Mouse (Mus musculus): Measurements from ENCODE around the gene Naaa. TPM values are rescaled to one million over a fixed set of nuclear protein-coding genes. Genes with fewer than 3 reads are reported as not detected.

Naaa gene
- polyA plus RNA-seq, 1 experiment from 2014 or later: 25.1 TPM

DNA sequence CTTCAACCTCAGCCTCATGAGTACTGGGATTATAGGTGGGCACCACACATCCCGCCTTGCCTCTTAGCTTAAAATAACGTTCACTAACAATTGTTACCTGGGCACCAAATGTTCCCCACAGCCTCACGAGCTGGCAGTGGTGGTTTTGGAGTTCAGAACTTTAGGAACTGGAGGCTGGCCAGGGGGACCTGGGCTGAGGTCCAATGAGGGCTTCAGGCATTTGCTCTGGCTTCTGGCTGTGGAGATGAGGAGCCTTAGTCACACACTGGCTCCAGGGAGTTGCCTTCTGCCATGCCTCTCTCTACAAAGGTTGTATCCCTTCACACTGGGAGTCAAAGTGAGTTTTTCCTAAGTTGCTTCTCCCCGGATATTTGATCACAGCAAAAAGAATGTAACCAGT, 4.6 kb upstream of the Naaa start:
- Histone ChIP-seq H3K4me1 (replicated peaks; ENCODE audit: control insufficient read depth, insufficient read depth, low read length) (peaks cover 6% of the 10 kb centered on the region), H3K27me3 (ENCODE audit: control insufficient read depth, insufficient read depth, low read length) (no peaks in the 10 kb centered on the region), H3K4me3 (replicated peaks; ENCODE audit: low read length) (no peak overlapping the region), H3K9ac (no peak overlapping the region), H3K36me3 (replicated peaks; ENCODE audit: control insufficient read depth, insufficient read depth) (peaks cover 28% of the 10 kb centered on the region), H3K27ac (no peak overlapping the region), H3K9me3 (ENCODE audit: control insufficient read depth, low read length) (no peaks in the 10 kb centered on the region), H3K4me2 (replicated peaks) (no peak overlapping the region)
- ATAC-seq (ENCODE audit: low FRiP score): no peak
- WGBS: 75% methylated on average over 4 of the region's 4 CpGs
- DNase-seq (ENCODE audit: low spot score): no peak

DNA sequence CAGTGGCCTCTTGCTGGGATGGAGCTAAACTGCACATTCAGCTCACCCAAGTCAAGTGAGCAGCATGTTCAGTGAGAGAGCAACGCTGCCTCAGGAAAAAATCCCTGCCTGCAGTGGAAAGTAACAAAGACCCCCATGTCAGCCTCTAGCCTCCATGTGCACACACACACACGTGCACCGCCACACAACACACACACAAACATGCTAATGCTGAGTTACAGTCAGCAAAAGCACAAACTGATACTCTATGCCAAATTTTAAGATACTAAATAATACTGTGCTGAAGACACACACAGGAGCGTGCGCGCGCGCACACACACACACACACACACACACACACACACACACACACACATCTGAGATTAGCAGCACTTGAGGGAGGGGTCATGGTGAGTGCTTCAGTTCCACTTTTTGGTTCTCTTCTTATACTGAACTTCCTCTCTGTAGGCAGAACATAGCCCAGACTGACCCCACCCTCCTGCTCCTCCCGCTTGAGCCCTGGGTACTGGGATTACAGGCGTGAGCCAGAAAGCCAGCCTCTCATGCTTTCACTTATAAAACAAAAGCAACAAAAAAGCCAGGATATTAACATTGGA, 1.1 kb upstream of the Naaa start:
- 81% methylated on average over 10 of the region's 10 CpGs for WGBS
- ATAC-seq (ENCODE audit: low FRiP score) (no peak), DNase-seq (ENCODE audit: low spot score) (no peak)
- Histone ChIP-seq H3K9me3 (ENCODE audit: control insufficient read depth, low read length) (no peaks in the 10 kb centered on the region), H3K4me2 (replicated peaks) (no peak overlapping the region), H3K4me3 (replicated peaks; ENCODE audit: low read length) (no peak overlapping the region), H3K4me1 (replicated peaks; ENCODE audit: control insufficient read depth, insufficient read depth, low read length) (peaks cover 6% of the 10 kb centered on the region), H3K27me3 (ENCODE audit: control insufficient read depth, insufficient read depth, low read length) (no peaks in the 10 kb centered on the region), H3K27ac (no peak overlapping the region), H3K9ac (0 out of 2 replicates have a peak overlapping the region, but pooled peaks have one; percentile 63), H3K36me3 (replicated peaks; ENCODE audit: control insufficient read depth, insufficient read depth) (0 out of 2 replicates have a peak, but pooled peaks cover 3% of the 10 kb centered on the region)

DNA sequence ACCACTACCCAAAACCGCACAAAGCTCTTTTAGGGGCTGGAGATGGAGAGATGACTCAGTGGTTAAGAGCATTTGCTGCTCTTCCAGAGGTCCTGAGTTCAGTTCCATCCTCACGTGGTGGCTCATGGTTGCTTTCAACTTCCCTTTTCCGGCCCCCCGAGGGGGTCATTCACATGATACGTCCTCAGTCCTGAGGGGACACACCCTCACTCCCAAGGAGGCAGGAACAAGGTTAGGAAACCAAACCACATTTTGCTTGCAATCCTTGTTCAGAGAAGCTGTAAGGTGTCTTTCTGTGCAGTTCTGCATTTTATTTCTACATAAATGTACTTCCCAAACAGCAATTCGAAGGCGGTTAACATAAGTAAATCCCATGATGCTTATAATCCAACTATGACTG, 7.5 kb downstream of the Naaa start:
- no peaks in the 10 kb centered on the region for H3K9me3 ChIP-seq (ENCODE audit: control insufficient read depth, low read length)
- H3K27me3 ChIP-seq (ENCODE audit: control insufficient read depth, insufficient read depth, low read length): no peaks in the 10 kb centered on the region
- no peak overlapping the region for H3K4me2 ChIP-seq (replicated peaks)
- H3K36me3 ChIP-seq (replicated peaks; ENCODE audit: control insufficient read depth, insufficient read depth): no peaks in the 10 kb centered on the region
- ATAC-seq (ENCODE audit: low FRiP score) (no peak), DNase-seq (ENCODE audit: low spot score) (no peak)
- no peak overlapping the region for H3K9ac ChIP-seq
- no peak overlapping the region for H3K4me3 ChIP-seq (replicated peaks; ENCODE audit: low read length)
- 85% methylated on average over 7 of the region's 7 CpGs for WGBS
- H3K27ac ChIP-seq: no peak overlapping the region
- no peaks in the 10 kb centered on the region for H3K4me1 ChIP-seq (replicated peaks; ENCODE audit: control insufficient read depth, insufficient read depth, low read length)

DNA sequence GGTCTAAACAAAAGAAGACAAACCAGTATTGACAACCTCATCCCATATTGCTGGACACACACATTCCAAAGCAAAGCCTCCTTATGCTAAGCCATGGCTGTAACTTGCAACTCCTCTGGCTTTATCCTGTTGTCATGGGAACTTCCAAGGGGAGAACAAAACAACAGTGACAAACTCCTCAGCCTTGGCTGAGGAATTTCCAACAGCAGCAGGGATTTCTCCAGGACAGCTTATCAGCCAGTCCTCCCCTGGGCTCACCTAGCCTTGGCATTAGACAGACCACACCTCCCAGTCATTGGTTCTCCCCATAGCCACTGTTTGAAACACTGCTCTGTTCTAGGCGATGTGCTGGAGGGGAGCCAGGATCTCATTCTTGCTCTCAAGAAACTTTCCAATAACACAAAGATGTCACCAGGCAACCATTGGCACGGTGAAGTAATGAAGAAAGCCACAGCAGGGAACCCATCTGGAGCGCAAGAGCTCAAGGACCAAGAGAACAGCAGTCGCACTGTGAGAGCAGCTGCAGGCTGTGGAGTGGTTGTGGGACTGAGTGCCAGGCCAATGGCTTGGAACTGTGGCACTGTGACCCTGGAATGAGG, 14.1 kb downstream of the Naaa start:
- Histone ChIP-seq H3K4me3 (replicated peaks; ENCODE audit: low read length) (no peak overlapping the region), H3K9me3 (ENCODE audit: control insufficient read depth, low read length) (no peaks in the 10 kb centered on the region), H3K36me3 (replicated peaks; ENCODE audit: control insufficient read depth, insufficient read depth) (no peaks in the 10 kb centered on the region), H3K9ac (no peak overlapping the region), H3K4me1 (replicated peaks; ENCODE audit: control insufficient read depth, insufficient read depth, low read length) (peaks cover 10% of the 10 kb centered on the region), H3K27me3 (ENCODE audit: control insufficient read depth, insufficient read depth, low read length) (no peaks in the 10 kb centered on the region), H3K27ac (peak overlapping the region; percentile 68), H3K4me2 (replicated peaks) (no peak overlapping the region)
- ATAC-seq (ENCODE audit: low FRiP score) (peak; percentile 93), DNase-seq (ENCODE audit: low spot score) (peak; percentile 77)
- 10% methylated on average over 4 of the region's 4 CpGs for WGBS

DNA sequence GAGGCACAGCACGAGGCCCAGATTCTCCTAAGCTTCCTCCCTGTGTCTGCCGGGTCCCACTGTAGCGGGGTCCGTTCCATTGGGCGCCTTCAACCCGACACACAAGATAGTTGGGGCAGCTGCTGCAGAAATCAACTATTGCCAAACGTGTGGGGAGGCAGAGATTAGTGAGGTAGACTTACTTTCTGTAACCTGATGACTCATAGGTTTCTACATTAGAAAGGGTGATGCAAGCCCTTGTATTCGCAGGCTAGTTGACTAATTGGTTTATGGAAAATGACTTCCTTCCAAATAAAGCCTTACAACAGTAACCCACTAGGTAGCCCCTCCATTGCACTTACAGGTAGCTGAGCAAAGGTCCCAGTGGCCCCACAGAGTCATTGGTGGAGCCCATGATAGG, 15.3 kb downstream of the Naaa start:
- DNase-seq (ENCODE audit: low spot score): no peak
- Histone ChIP-seq H3K36me3 (replicated peaks; ENCODE audit: control insufficient read depth, insufficient read depth) (no peaks in the 10 kb centered on the region), H3K27ac (no peak overlapping the region), H3K4me3 (replicated peaks; ENCODE audit: low read length) (no peak overlapping the region), H3K27me3 (ENCODE audit: control insufficient read depth, insufficient read depth, low read length) (no peaks in the 10 kb centered on the region), H3K9ac (no peak overlapping the region), H3K4me1 (replicated peaks; ENCODE audit: control insufficient read depth, insufficient read depth, low read length) (peaks cover 10% of the 10 kb centered on the region), H3K9me3 (ENCODE audit: control insufficient read depth, low read length) (no peaks in the 10 kb centered on the region), H3K4me2 (replicated peaks) (no peak overlapping the region)
- WGBS: 94% methylated on average over 8 of the region's 8 CpGs
- ATAC-seq (ENCODE audit: low FRiP score): no peak

DNA sequence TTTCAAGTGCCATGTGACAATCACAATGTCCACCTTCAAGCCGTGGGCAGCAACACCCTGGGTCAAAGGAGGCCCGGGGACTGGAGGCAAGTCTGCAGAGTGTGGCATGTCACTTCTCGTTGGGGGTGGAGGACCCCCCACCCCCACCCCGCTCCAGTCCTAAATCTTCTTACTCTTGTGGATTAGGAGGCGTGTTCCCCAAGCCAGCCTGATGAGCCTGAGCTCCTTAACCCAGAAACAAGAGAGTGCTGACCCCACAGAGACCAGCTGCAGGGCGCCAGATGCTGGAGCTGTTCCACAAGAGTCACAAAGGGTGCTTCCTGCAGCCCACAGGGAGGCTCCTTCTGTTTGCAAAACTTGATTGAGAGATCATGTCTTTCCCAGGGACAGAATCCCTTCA, 21.8 kb downstream of the Naaa start, which contains the start of gene Ppef2:
TSS of gene Ppef2 (minus strand) at position 61 of the 400 bp plus-strand sequence.
- Histone ChIP-seq H3K4me3 (replicated peaks; ENCODE audit: low read length) (no peak within 1 kb of the TSS), H3K27me3 (ENCODE audit: control insufficient read depth, insufficient read depth, low read length) (no peaks in the 10 kb centered on the region), H3K4me1 (replicated peaks; ENCODE audit: control insufficient read depth, insufficient read depth, low read length) (no peaks in the 10 kb centered on the region), H3K9me3 (ENCODE audit: control insufficient read depth, low read length) (no peaks in the 10 kb centered on the region), H3K36me3 (replicated peaks; ENCODE audit: control insufficient read depth, insufficient read depth) (no peaks in the 10 kb centered on the region), H3K9ac (no peak within 1 kb of the TSS), H3K4me2 (replicated peaks) (no peak within 1 kb of the TSS), H3K27ac (no peak within 1 kb of the TSS)
- WGBS: 22% methylated on average over 6 of the region's 6 CpGs
- no peak for DNase-seq (ENCODE audit: low spot score)
- no peak for ATAC-seq (ENCODE audit: low FRiP score)

DNA sequence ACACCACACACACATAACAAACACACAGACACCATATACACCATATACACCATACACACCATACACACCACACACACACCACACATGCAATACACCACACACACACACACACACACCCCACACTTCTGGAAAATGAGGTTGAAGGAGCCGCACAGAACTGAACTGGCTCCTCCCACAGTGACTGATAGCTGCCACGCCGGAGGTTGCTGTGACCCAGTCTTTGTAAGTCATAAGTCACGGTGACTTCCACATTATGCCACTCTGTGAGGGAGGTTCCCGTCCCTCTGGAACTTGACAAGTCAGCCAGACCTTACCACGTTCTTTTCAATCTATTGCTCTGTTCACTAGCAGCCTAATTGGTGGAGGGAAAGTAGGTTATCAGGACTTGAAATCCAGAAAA, 23.5 kb downstream of the Naaa start:
- Histone ChIP-seq H3K4me3 (replicated peaks; ENCODE audit: low read length) (no peak overlapping the region), H3K9me3 (ENCODE audit: control insufficient read depth, low read length) (no peaks in the 10 kb centered on the region), H3K27ac (no peak overlapping the region), H3K36me3 (replicated peaks; ENCODE audit: control insufficient read depth, insufficient read depth) (no peaks in the 10 kb centered on the region), H3K4me2 (replicated peaks) (no peak overlapping the region), H3K9ac (no peak overlapping the region), H3K4me1 (replicated peaks; ENCODE audit: control insufficient read depth, insufficient read depth, low read length) (no peaks in the 10 kb centered on the region), H3K27me3 (ENCODE audit: control insufficient read depth, insufficient read depth, low read length) (no peaks in the 10 kb centered on the region)
- DNase-seq (ENCODE audit: low spot score): no peak
- 68% methylated on average over 6 of the region's 6 CpGs for WGBS
- no peak for ATAC-seq (ENCODE audit: low FRiP score)

DNA sequence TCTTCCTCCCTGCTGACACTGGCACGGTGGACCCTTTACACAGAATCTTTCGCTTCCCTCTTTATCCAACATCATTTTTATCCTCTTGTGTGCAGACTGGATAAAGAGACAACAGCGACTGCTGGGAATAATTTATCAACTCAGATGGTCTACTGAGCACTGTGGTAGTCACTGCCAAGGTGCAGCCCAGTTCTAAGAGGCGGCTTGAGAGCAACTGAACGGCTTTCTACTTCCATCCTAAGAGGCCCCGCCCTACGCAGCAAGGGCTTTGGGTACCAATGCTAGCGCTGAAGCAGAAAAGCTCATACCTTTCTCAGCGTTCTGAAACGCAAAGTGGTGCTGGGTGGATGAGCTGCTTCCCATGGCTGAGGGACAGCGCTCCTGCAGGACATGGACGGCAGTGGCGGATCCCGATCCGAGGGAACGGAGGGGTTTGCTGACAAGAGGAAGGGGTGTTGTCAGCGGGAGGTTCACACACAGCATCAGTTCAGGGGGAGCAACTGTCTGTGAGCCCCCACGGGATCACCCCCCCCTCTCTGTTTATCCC, 25.1 kb downstream of the Naaa start:
- no peak overlapping the region for H3K27ac ChIP-seq
- ATAC-seq (ENCODE audit: low FRiP score) (peak; percentile 72), DNase-seq (ENCODE audit: low spot score) (peak; percentile 54)
- H3K9ac ChIP-seq: peak overlapping the region; percentile 24; the same call in 1 of the 2 replicates
- H3K4me3 ChIP-seq (replicated peaks; ENCODE audit: low read length): no peak overlapping the region
- WGBS: 18% methylated on average over 18 of the region's 18 CpGs
- H3K27me3 ChIP-seq (ENCODE audit: control insufficient read depth, insufficient read depth, low read length): no peaks in the 10 kb centered on the region
- no peaks in the 10 kb centered on the region for H3K9me3 ChIP-seq (ENCODE audit: control insufficient read depth, low read length)
- H3K4me2 ChIP-seq (replicated peaks): peak overlapping the region; percentile 46
- no peaks in the 10 kb centered on the region for H3K4me1 ChIP-seq (replicated peaks; ENCODE audit: control insufficient read depth, insufficient read depth, low read length)
- H3K36me3 ChIP-seq (replicated peaks; ENCODE audit: control insufficient read depth, insufficient read depth): no peaks in the 10 kb centered on the region

DNA sequence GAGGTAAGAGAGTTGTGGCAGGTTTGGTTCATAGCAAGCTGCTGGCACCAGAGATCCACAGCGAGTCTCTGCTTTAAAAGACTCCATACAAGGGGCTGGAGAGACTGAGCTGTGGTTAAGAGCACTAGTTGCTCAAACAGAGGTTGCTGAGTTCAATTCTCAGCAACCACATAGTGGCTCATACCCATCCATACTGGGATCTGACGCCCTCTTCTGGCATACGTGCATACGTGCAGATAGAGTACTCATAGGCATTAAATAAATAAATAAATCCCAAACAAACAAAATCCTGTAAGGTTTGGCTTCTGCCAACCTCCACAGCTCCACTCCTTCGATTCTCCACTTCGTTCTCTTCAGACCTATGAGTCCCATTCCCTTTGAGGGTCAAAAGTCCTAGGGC, 25.9 kb downstream of the Naaa start:
- Histone ChIP-seq H3K4me1 (replicated peaks; ENCODE audit: control insufficient read depth, insufficient read depth, low read length) (no peaks in the 10 kb centered on the region), H3K36me3 (replicated peaks; ENCODE audit: control insufficient read depth, insufficient read depth) (no peaks in the 10 kb centered on the region), H3K4me3 (replicated peaks; ENCODE audit: low read length) (no peak overlapping the region), H3K27me3 (ENCODE audit: control insufficient read depth, insufficient read depth, low read length) (no peaks in the 10 kb centered on the region), H3K4me2 (replicated peaks) (no peak overlapping the region), H3K9me3 (ENCODE audit: control insufficient read depth, low read length) (no peaks in the 10 kb centered on the region), H3K27ac (no peak overlapping the region), H3K9ac (no peak overlapping the region)
- ATAC-seq (ENCODE audit: low FRiP score) (no peak), DNase-seq (ENCODE audit: low spot score) (no peak)
- WGBS: 92% methylated on average over 6 of the region's 6 CpGs
